Mouse (Mus musculus) heart, postnatal 0 days (tissue): Measurements from ENCODE around the gene Gm10100.
"Not testable (repeated sequence)": the region's sequence is repeated elsewhere in the genome, so short reads cannot be mapped to it uniquely, and the experiment has no call there.

Experiments
- CTCF ChIP-seq: IDR thresholded peaks from 2 replicates; pipeline ENCODE4 v1.5.1; 2016; ENCODE audit warnings: antibody characterized with exemption, control low read depth, low read depth
- EP300 ChIP-seq: IDR thresholded peaks from 2 replicates; pipeline ENCODE4 v1.6.1; 2016; ENCODE audit warnings: antibody characterized with exemption, low read depth

DNA sequence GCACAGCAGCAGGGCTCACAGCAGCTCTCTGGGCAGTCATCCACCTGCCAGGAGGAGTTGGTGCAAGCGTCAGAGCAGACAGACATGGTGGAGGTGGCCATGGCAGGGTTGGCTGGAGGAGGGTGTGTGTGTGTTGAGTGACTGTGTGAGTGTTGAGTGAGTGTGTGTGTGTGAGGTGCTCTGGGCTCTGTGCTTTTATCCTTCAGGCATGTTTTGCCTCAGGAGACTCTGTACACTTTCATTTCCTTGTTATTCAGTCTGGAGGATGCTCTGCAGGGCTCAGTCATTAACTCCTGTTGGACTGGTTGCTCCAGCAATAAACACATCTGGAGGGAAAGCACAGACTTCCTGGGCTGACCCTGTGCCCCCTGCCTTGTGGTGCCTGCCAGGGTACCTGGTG lies 25.0 kb downstream of the Gm10100 start, which contains the start of gene Gm9736:
- not testable (repeated sequence) for TF ChIP-seq EP300, CTCF
